Mouse (Mus musculus): ENCODE measurements around the gene Rfesd.

DNA sequence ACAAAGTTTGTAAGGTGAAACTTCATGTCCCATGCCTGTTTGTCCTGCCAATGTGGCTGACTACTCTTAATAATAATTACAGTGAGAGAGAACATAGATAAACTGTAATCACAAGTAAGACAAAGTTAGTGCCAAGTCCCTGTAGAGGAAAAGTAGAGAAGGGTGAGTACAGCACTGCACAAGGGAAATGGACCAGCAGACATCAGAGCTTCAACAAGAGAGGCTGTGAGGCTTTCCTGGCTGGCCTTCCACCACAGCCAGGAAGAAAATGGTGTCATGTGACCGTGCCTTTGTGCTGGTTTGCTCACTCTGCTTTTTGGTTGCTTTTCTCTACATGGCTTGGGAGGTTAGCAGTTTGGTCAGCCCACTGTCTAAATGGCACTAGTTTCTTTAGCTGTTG, 42.9 kb downstream of the Rfesd start:
- TF ChIP-seq KAT2A (conservative IDR thresholded peaks at IDR 0.05; ENCODE audit: low read depth, low read length) (no peak), ZNF384 (IDR thresholded peaks at IDR 0.05; ENCODE audit: low read depth, low read length) (no peak), CTCF (IDR thresholded peaks at IDR 0.05 in 2 of 3, conservative IDR thresholded peaks at IDR 0.05 in 1 of 3; ENCODE audit: control insufficient read depth in 1 of 3, insufficient read depth in 1 of 3, low read depth in 2 of 3, low read length in 3 of 3, poor library complexity in 1 of 3, severe bottlenecking in 1 of 3) (no peak), BHLHE40 (IDR thresholded peaks at IDR 0.05; ENCODE audit: borderline replicate concordance, low read depth, low read length) (no peak)
